Mouse (Mus musculus): ENCODE measurements around the gene Susd6.

Gene Susd6

GRCm38 (mm10) chr12:80927518-80927917, 137.2 kb downstream of the Susd6 start:
- DNase-seq (ENCODE audit: low read depth, low spot score), result no peak

DNA sequence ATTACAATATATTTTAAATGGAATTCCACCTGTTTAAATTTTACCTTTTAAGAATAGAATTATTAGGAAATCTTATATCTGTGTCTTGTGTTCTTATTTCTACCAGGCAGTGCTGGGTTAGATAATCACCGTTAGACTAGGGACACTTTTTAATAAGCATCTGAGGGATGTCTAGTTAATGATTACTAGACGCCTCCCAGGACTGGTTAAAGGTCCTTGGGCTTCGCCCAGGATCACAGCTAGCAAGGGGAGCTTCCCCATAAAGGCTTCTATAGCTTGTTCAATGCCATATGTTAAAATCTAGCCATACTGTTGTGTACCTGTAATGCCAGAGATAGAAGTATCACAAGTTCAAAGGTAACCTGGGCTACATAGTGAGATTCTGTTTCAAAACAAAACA, 138.6 kb downstream of the Susd6 start:
- no peak for DNase-seq (ENCODE audit: low read depth, low spot score)

GRCm38 (mm10) chr12:80930141-80930540, 139.8 kb downstream of the Susd6 start:
- no peak for DNase-seq (ENCODE audit: low read depth, low spot score)
